Mouse (Mus musculus): ENCODE results near the gene Ttf2. TPM values are rescaled to one million over a fixed set of nuclear protein-coding genes. Genes with fewer than 3 reads are reported as not detected.
A peak's percentile ranks its signal among the peaks of the same experiment; 100 is the strongest.

Gene Ttf2
- polyA plus RNA-seq, 1 experiment from 2014 or later, result 2.7 TPM

- no peak overlapping the region for H3K4me3 ChIP-seq (ENCODE audit: low read depth, low read length)
- 99% methylated on average over 4 of the region's 4 CpGs for WGBS
- no peaks in the 10 kb centered on the region for H3K27me3 ChIP-seq (ENCODE audit: control insufficient read depth, insufficient read depth, low read depth, low read length)
- no peaks in the 10 kb centered on the region for H3K9me3 ChIP-seq (replicated peaks; ENCODE audit: control insufficient read depth, low read length, poor library complexity, severe bottlenecking)
- ATAC-seq, result no peak
- no peak overlapping the region for H3K27ac ChIP-seq (ENCODE audit: low read length)
- H3K9ac ChIP-seq (ENCODE audit: low read depth, low read length), result no peak overlapping the region
- H3K4me2 ChIP-seq (ENCODE audit: low read length), result no peak overlapping the region
- H3K36me3 ChIP-seq (ENCODE audit: control insufficient read depth, insufficient read depth, low read length), result no peaks in the 10 kb centered on the region
- H3K4me1 ChIP-seq (ENCODE audit: control insufficient read depth, insufficient read depth, low read length), result peaks cover 4% of the 10 kb centered on the region; the same call in 1 of the 2 replicates
These were observed 41.2 kb upstream of the Ttf2 start for GRCm38 (mm10) chr3:101010589-101011202.

GRCm38 (mm10) chr3:101007112-101007782 is 37.8 kb upstream of the Ttf2 start:
- Histone ChIP-seq H3K27ac (ENCODE audit: low read length) (no peak overlapping the region), H3K9ac (ENCODE audit: low read depth, low read length) (no peak overlapping the region), H3K36me3 (ENCODE audit: control insufficient read depth, insufficient read depth, low read length) (no peaks in the 10 kb centered on the region), H3K4me1 (ENCODE audit: control insufficient read depth, insufficient read depth, low read length) (no peaks in the 10 kb centered on the region), H3K4me2 (ENCODE audit: low read length) (no peak overlapping the region), H3K9me3 (replicated peaks; ENCODE audit: control insufficient read depth, low read length, poor library complexity, severe bottlenecking) (no peaks in the 10 kb centered on the region), H3K4me3 (ENCODE audit: low read depth, low read length) (no peak overlapping the region), H3K27me3 (ENCODE audit: control insufficient read depth, insufficient read depth, low read depth, low read length) (no peaks in the 10 kb centered on the region)
- ATAC-seq, result no peak
- 79% methylated on average over 5 of the region's 5 CpGs for WGBS

- Histone ChIP-seq H3K4me3 (ENCODE audit: low read depth, low read length) (no peak overlapping the region), H3K4me2 (ENCODE audit: low read length) (no peak overlapping the region), H3K9ac (ENCODE audit: low read depth, low read length) (no peak overlapping the region), H3K27me3 (ENCODE audit: control insufficient read depth, insufficient read depth, low read depth, low read length) (no peaks in the 10 kb centered on the region), H3K27ac (ENCODE audit: low read length) (no peak overlapping the region), H3K4me1 (ENCODE audit: control insufficient read depth, insufficient read depth, low read length) (no peaks in the 10 kb centered on the region), H3K36me3 (ENCODE audit: control insufficient read depth, insufficient read depth, low read length) (no peaks in the 10 kb centered on the region), H3K9me3 (replicated peaks; ENCODE audit: control insufficient read depth, low read length, poor library complexity, severe bottlenecking) (no peaks in the 10 kb centered on the region)
- ATAC-seq, result no peak
- WGBS, result 85% methylated on average over 6 of the region's 6 CpGs
These were observed 35.9 kb upstream of the Ttf2 start for GRCm38 (mm10) chr3:101005392-101005791.

GRCm38 (mm10) chr3:101003575-101004356 is 34.3 kb upstream of the Ttf2 start:
- H3K4me3 ChIP-seq (ENCODE audit: low read depth, low read length), result no peak overlapping the region
- no peaks in the 10 kb centered on the region for H3K4me1 ChIP-seq (ENCODE audit: control insufficient read depth, insufficient read depth, low read length)
- no peak overlapping the region for H3K9ac ChIP-seq (ENCODE audit: low read depth, low read length)
- H3K36me3 ChIP-seq (ENCODE audit: control insufficient read depth, insufficient read depth, low read length), result no peaks in the 10 kb centered on the region
- H3K4me2 ChIP-seq (ENCODE audit: low read length), result no peak overlapping the region
- H3K9me3 ChIP-seq (replicated peaks; ENCODE audit: control insufficient read depth, low read length, poor library complexity, severe bottlenecking), result no peaks in the 10 kb centered on the region
- 90% methylated on average over 15 of the region's 15 CpGs for WGBS
- H3K27me3 ChIP-seq (ENCODE audit: control insufficient read depth, insufficient read depth, low read depth, low read length), result no peaks in the 10 kb centered on the region
- no peak for ATAC-seq
- H3K27ac ChIP-seq (ENCODE audit: low read length), result no peak overlapping the region

GRCm38 (mm10) chr3:100999732-101000131 is 30.3 kb upstream of the Ttf2 start:
- Histone ChIP-seq H3K9ac (ENCODE audit: low read depth, low read length) (no peak overlapping the region), H3K4me2 (ENCODE audit: low read length) (no peak overlapping the region), H3K9me3 (replicated peaks; ENCODE audit: control insufficient read depth, low read length, poor library complexity, severe bottlenecking) (no peaks in the 10 kb centered on the region), H3K4me1 (ENCODE audit: control insufficient read depth, insufficient read depth, low read length) (no peaks in the 10 kb centered on the region), H3K4me3 (ENCODE audit: low read depth, low read length) (no peak overlapping the region), H3K27me3 (ENCODE audit: control insufficient read depth, insufficient read depth, low read depth, low read length) (no peaks in the 10 kb centered on the region), H3K27ac (ENCODE audit: low read length) (no peak overlapping the region), H3K36me3 (ENCODE audit: control insufficient read depth, insufficient read depth, low read length) (no peaks in the 10 kb centered on the region)
- ATAC-seq, result no peak
- 24% methylated on average over 2 of the region's 2 CpGs for WGBS

GRCm38 (mm10) chr3:100998904-100999340 is 29.5 kb upstream of the Ttf2 start:
- no peaks in the 10 kb centered on the region for H3K36me3 ChIP-seq (ENCODE audit: control insufficient read depth, insufficient read depth, low read length)
- H3K9ac ChIP-seq (ENCODE audit: low read depth, low read length), result no peak overlapping the region
- peaks cover 5% of the 10 kb centered on the region for H3K4me1 ChIP-seq (ENCODE audit: control insufficient read depth, insufficient read depth, low read length)
- H3K9me3 ChIP-seq (replicated peaks; ENCODE audit: control insufficient read depth, low read length, poor library complexity, severe bottlenecking), result no peaks in the 10 kb centered on the region
- no peak overlapping the region for H3K4me3 ChIP-seq (ENCODE audit: low read depth, low read length)
- H3K27ac ChIP-seq (ENCODE audit: low read length), result no peak overlapping the region
- peak; percentile 30; the same call in 1 of the 2 replicates for ATAC-seq
- no peak overlapping the region for H3K4me2 ChIP-seq (ENCODE audit: low read length)
- WGBS, result 11% methylated on average over 6 of the region's 6 CpGs
- H3K27me3 ChIP-seq (ENCODE audit: control insufficient read depth, insufficient read depth, low read depth, low read length), result no peaks in the 10 kb centered on the region

GRCm38 (mm10) chr3:100997785-100998570 is 28.5 kb upstream of the Ttf2 start:
- Histone ChIP-seq H3K4me1 (ENCODE audit: control insufficient read depth, insufficient read depth, low read length) (peaks cover 9% of the 10 kb centered on the region), H3K36me3 (ENCODE audit: control insufficient read depth, insufficient read depth, low read length) (no peaks in the 10 kb centered on the region), H3K4me3 (ENCODE audit: low read depth, low read length) (no peak overlapping the region), H3K9me3 (replicated peaks; ENCODE audit: control insufficient read depth, low read length, poor library complexity, severe bottlenecking) (no peaks in the 10 kb centered on the region), H3K27me3 (ENCODE audit: control insufficient read depth, insufficient read depth, low read depth, low read length) (no peaks in the 10 kb centered on the region), H3K4me2 (ENCODE audit: low read length) (no peak overlapping the region), H3K9ac (ENCODE audit: low read depth, low read length) (no peak overlapping the region), H3K27ac (ENCODE audit: low read length) (no peak overlapping the region)
- ATAC-seq, result no peak
- WGBS, result 81% methylated on average over 10 of the region's 10 CpGs

- H3K36me3 ChIP-seq (ENCODE audit: control insufficient read depth, insufficient read depth, low read length), result no peaks in the 10 kb centered on the region
- H3K4me1 ChIP-seq (ENCODE audit: control insufficient read depth, insufficient read depth, low read length), result peaks cover 12% of the 10 kb centered on the region
- no peak for ATAC-seq
- H3K4me2 ChIP-seq (ENCODE audit: low read length), result no peak overlapping the region
- no peak overlapping the region for H3K9ac ChIP-seq (ENCODE audit: low read depth, low read length)
- no peaks in the 10 kb centered on the region for H3K9me3 ChIP-seq (replicated peaks; ENCODE audit: control insufficient read depth, low read length, poor library complexity, severe bottlenecking)
- 57% methylated on average over 4 of the region's 4 CpGs for WGBS
- H3K27me3 ChIP-seq (ENCODE audit: control insufficient read depth, insufficient read depth, low read depth, low read length), result no peaks in the 10 kb centered on the region
- no peak overlapping the region for H3K4me3 ChIP-seq (ENCODE audit: low read depth, low read length)
- H3K27ac ChIP-seq (ENCODE audit: low read length), result peak overlapping the region; percentile 48
These were observed 24.8 kb upstream of the Ttf2 start for GRCm38 (mm10) chr3:100994252-100994651.
